Mouse (Mus musculus) liver (tissue): Measurements from ENCODE around the gene Apba1.

Source experiments
- DNase-seq: peaks from one replicate; pipeline ENCODE4 v3.0.0-alpha.2; 2020; ENCODE audit warnings: mixed read lengths

The Apba1 gene

GRCm38 (mm10) chr19:23946026-23946685 lies 187.5 kb downstream of the Apba1 start:
- no peak for DNase-seq

- DNase-seq, result no peak
Observed at GRCm38 (mm10) chr19:23946751-23947150, 188.1 kb downstream of the Apba1 start.

DNA sequence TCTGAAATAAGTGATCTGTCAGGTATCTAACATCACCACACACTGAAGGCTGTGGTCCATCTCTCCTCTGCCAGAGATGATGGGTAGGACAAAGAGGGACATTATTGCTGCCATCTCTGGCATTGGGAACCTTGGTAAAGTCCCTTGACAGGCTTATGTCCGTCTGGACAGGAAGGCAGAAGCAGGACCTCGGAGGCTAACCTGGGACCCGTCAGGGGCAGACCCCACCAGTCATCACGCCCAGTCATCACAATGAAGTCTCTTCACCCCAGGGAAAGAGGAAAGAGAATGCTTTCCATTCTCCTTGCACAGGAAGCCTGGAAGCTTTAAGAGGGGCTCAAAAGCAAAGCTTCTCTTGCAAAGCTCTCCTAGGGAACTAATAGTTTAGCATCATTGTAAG lies 189.2 kb downstream of the Apba1 start:
- no peak for DNase-seq

GRCm38 (mm10) chr19:23948301-23949000 lies 189.8 kb downstream of the Apba1 start:
- no peak for DNase-seq

- DNase-seq, result no peak
Observed at GRCm38 (mm10) chr19:23955461-23955860, 196.8 kb downstream of the Apba1 start.

GRCm38 (mm10) chr19:23956299-23956975 lies 197.8 kb downstream of the Apba1 start:
- peak; percentile 38 for DNase-seq

DNA sequence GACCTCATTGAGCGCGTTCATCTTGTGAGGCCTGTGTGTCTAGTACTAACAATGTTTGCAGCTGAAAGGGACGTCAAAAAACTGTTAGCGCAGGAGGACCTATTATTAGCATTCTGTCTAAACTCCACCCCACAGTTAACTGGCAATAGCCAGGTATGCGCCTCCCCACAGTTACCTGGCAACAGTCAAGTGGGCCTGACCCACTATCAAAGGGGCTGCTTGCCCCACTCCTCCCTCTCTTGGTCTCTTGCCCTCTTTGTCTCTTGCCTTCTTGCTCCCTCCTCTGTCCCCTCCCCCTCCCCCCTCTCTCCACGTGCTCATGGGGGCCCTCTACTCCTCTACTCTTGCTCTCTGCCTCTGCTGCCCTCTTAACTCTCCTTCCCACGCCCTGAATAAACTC lies 198.9 kb downstream of the Apba1 start:
- no peak for DNase-seq

DNA sequence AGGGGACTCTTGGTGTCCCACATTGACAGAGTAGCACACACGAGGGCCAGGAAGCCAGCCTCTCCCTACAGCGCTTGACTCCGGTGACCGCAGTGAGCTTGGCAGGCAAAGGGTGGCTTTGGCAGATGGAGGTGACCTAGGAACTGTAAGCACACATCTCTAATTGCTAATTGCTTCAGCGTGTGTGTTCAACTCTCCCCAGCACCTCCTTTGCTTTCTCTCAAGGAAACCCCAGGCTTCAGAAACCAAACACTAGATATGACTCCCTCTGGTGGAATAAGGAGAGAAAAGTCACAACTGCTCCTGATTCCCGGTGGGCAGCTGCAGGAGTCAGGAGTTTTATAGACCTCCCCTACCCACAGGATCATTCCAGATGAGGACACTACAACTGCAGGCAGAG lies 200.2 kb downstream of the Apba1 start:
- DNase-seq, result no peak

DNA sequence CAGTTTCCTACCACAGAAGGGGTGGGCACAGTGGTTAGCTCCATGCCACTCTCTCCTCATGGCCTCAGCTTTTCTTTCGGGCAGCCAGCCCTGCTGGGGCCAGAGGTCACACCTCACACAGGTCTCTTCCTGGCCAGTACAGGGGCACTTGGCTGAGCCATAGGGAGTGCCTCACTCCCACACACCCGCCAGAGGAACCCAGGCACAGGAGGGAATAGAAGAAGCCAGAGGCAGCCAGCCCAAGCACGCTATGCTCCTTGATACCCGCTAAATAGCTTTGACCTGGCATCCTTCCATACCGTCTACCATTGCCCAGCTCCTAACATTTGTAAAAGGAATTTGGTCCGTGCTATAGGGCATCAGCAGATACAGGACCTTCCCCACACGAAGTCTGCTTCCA lies 201.2 kb downstream of the Apba1 start:
- no peak for DNase-seq

DNA sequence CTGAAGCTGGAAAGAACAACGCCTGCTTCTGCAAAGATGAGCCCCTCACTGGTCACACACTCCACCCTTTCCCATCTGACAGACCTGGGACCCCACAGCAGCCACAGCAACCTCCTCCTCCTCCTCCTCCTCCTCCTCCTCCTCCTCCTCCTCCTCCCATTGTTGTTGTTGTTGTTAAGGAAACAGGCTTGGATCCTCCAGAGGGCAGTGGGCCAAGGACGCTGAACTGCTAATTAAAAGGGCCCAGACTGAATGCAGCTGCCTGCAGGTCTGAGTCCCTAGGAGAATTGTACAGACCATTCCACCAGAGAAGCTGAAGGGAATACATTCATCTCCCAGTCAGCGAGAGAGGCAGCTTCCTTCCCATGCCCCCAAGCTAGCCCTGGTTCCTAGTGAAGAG lies 201.6 kb downstream of the Apba1 start:
- DNase-seq, result no peak

DNA sequence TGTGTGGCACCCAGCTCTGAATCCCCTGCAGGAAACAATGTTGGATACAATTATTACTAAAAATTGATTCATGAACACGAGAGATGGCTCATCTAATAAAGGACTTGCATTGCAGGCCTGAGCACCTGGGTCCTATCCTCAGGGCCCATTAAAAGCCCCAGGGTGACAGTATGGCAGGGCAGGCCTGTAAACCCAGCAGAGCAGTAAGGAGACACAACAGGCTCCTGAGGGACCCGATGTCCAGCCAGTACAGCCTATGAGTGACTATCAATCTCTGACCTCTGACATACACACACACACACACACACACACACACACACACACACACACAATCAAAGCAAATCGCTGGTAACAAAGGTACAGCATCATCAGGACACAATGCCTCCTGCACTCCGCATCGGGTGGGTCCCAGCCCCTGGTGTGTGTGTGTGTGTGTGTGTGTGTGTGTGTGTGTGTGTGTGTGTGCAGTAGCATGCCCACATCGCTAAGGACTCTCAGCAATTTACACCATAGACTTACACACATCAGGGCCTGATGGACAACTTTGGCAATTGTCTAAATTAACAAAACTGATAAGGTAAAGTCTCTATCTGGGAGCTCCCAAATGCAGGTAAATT lies 202.3 kb downstream of the Apba1 start:
- DNase-seq, result no peak

- peak; percentile 56 for DNase-seq
Observed at GRCm38 (mm10) chr19:23961516-23961915, 202.8 kb downstream of the Apba1 start.

DNA sequence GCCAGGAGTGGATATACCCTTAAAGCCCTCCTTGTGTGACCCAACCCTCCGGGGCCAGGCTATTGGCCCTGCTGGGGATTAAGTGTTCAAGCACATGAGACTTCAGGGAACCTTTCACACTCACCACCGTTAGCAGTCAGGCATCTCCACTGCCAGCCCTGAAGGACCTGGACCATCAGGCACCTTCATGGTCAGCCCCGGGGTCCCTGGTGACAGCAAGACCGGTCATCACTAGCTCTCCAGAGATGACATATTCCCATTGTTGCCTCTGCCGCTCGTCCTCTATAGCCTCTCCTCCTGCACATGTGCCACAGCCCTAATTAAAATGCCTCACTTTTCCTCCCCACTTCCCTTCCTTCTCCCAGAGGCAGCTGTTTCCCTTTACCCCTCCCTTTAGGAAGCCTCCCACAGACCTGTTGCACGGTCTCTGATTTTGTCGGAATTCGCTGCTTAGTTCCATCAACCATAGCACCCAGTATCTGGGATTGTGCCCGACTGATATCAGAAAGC lies 205.8 kb downstream of the Apba1 start:
- no peak for DNase-seq

GRCm38 (mm10) chr19:23966376-23966775 lies 207.7 kb downstream of the Apba1 start:
- DNase-seq, result no peak

GRCm38 (mm10) chr19:23967156-23967555 lies 208.5 kb downstream of the Apba1 start:
- DNase-seq, result no peak

DNA sequence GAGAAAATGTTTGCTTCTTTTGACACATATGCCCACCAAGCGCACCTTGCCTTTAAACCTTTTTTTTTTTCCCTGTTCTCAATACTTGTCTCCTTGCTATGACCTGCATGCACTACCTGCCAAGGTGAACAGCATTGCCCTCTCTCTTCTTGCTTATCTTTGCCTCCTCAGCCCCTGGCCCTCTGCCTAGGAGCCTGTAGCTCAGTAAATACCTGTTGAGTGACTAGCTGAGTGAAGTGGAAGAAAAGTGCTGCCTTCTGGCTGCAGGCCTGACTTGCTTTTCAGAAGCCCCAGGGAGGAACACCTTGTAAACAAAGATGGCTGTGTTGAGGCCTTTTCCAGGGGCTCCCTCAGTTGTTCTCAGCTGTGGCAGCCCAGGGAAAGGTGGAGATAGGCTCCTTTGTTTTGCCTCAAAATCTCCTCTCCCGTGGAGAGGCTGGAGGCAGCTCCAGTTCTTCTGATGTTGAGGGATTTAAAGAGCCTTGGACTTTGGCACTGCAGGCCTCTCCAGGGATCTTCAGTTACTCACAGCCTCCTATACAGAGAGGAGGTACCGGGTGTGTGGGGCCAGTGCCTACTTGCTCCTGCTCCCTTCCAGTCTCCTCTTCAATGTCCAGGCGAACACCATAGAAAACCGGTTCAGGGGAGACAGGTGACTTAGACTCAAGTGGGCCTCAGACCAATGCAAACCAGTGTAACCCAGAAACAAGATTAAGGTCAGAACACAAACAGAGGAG lies 209.6 kb downstream of the Apba1 start:
- no peak for DNase-seq

- DNase-seq, result no peak
Observed at GRCm38 (mm10) chr19:23968862-23969225, 210.2 kb downstream of the Apba1 start.

- DNase-seq, result no peak
Observed at GRCm38 (mm10) chr19:23970374-23970773, 211.7 kb downstream of the Apba1 start.

- DNase-seq, result no peak
Observed at GRCm38 (mm10) chr19:23971391-23971790, 212.7 kb downstream of the Apba1 start.

DNA sequence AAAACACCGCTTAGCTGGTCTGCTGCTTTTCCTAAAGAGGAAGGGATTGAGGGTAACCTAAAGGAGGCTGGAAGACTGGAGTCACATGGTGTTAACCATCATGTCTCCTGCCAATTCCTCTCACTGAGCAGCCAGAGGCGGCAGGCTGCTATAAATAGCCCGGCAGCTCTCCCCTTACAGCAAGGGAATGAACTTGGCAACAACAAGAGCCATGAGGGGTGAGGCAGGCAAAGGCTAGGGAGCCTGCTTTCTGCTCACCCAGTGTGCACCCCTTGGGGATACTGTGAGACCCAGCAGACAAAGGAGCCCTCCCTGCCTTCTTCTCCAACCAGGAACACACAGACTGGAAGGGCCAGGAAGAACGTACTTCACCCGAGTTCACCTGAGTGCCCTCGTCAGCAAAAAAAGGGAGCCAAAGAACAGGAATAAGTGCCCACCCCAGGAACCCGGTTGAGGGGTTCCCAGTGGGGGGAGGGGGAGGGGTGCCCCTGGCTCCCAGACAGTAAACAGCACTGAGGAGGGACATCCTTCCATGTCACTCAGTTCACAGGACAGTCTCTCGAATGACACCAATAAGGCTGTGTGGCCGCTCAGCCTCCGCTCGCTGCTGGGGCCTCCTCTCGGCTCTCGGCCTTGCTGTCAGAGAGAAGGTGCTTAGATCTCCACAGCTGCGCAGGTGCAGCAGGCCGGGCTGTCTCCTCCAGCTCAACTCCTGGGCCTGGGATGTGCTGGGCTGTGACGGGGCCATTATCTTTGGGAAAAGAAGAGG lies 214.4 kb downstream of the Apba1 start:
- no peak for DNase-seq

- no peak for DNase-seq
Observed at GRCm38 (mm10) chr19:23977901-23978443, 219.3 kb downstream of the Apba1 start.

- DNase-seq, result no peak
Observed at GRCm38 (mm10) chr19:23980598-23980997, 221.9 kb downstream of the Apba1 start.
